Mouse (Mus musculus) cortical plate, adult 2 months (tissue): ENCODE measurements around the gene Prelid1.

Experiments used
- CTCF ChIP-seq: fragments of 200-500 bp; IDR thresholded peaks from 2 replicates; pipeline ENCODE4 v1.5.1; 2011; ENCODE audit warnings: mild to moderate bottlenecking, control low read depth, low read length; ENCODE audit not compliant: insufficient read depth; ENCODE audit errors: extremely low read depth
- POLR2A ChIP-seq: fragments of 200-500 bp; IDR thresholded peaks from 2 replicates; pipeline ENCODE4 v1.6.1; 2011; ENCODE audit warnings: mild to moderate bottlenecking, low read length, control low read depth; ENCODE audit not compliant: insufficient read depth; ENCODE audit errors: extremely low read depth

GRCm38 (mm10) chr13:55329683-55330566, 9.6 kb downstream of the Prelid1 start, which contains the start of gene Mxd3:
- TF ChIP-seq CTCF (no peak), POLR2A (no peak)
